Mouse (Mus musculus) embryonic facial prominence, embryonic 14.5 days (tissue): Measurements from ENCODE around the gene Insr. TPM values are rescaled to one million over a fixed set of nuclear protein-coding genes. Genes with fewer than 3 reads are reported as not detected.
"Not testable (repeated sequence)": the region's sequence is repeated elsewhere in the genome, so short reads cannot be mapped to it uniquely, and the experiment has no call there.

ENCODE experiments used
- ATAC-seq: fragments of 200-750 bp; cut with Nextera tagmentation; 2 replicates; pipeline ENCODE4 v1.8.0; 2017; ENCODE audit warnings: low read depth, moderate number of reproducible peaks, moderate TSS enrichment
- DNase-seq: peaks from one replicate; pipeline ENCODE4 v3.0.0-alpha.2; 2015; ENCODE audit warnings: low spot score
- H3K27ac ChIP-seq: fragments of 300-500 bp; sonication (generic); replicated peaks from 2 replicates; pipeline ENCODE4 v1.5.1; 2014; ENCODE audit warnings: low read depth, mild to moderate bottlenecking, low read length, moderate library complexity
- H3K27me3 ChIP-seq: fragments of 300-500 bp; sonication (generic); replicated peaks from 2 replicates; pipeline ENCODE4 v1.6.1; 2014; ENCODE audit warnings: low read length; ENCODE audit not compliant: control insufficient read depth, insufficient read depth
- H3K36me3 ChIP-seq: fragments of 300-500 bp; sonication (generic); 2 replicates; pipeline ENCODE4 v1.6.1; 2014; ENCODE audit warnings: low read length, mixed read lengths; ENCODE audit not compliant: control insufficient read depth, insufficient read depth
- H3K4me1 ChIP-seq: fragments of 300-500 bp; sonication (generic); 2 replicates; pipeline ENCODE4 v1.6.1; 2014; ENCODE audit warnings: antibody characterized with exemption, low read length; ENCODE audit not compliant: control insufficient read depth, insufficient read depth
- H3K4me2 ChIP-seq: fragments of 300-500 bp; sonication (generic); 2 replicates; pipeline ENCODE4 v1.6.1; 2014; ENCODE audit warnings: low read depth, mild to moderate bottlenecking, low read length, moderate library complexity, mixed read lengths
- H3K4me3 ChIP-seq: fragments of 300-500 bp; sonication (generic); 2 replicates; pipeline ENCODE4 v1.5.1; 2014; ENCODE audit warnings: low read depth, mild to moderate bottlenecking, low read length
- H3K9ac ChIP-seq: fragments of 300-500 bp; sonication (generic); 2 replicates; pipeline ENCODE4 v1.6.1; 2014; ENCODE audit warnings: low read depth, mild to moderate bottlenecking, low read length, moderate library complexity, mixed read lengths
- H3K9me3 ChIP-seq: fragments of 300-500 bp; sonication (generic); 2 replicates; pipeline ENCODE4 v1.6.1; 2016; ENCODE audit warnings: low read length; ENCODE audit not compliant: control insufficient read depth
- WGBS: fragments of 180-500 bp; shearing (Covaris S2); extraction: QIAGEN DNeasy Blood & Tissue Kit; methylation state at CpG from one replicate; pipeline ENCODE4 v1.1.7; 2014; 5-methylcytosine and 5-hydroxymethylcytosine counted together
- microRNA-seq: library from miRNA; unstranded; fragments of <30 nt; microRNA quantifications from one replicate; pipeline ENCODE4, GENCODE M21; 2016; ENCODE audit warnings: borderline number of aligned reads
- polyA plus RNA-seq: library from polyadenylated mRNA; unstranded; fragments of >200 nt; fragmentation: Nextera tagmentation; extraction: Ambion mirVana; gene quantifications from 2 replicates; pipeline ENCODE4 v1.2.1, GENCODE M21; 2014

Gene Insr
- polyA plus RNA-seq, 1 experiment from 2014 or later = 30.3 TPM

DNA sequence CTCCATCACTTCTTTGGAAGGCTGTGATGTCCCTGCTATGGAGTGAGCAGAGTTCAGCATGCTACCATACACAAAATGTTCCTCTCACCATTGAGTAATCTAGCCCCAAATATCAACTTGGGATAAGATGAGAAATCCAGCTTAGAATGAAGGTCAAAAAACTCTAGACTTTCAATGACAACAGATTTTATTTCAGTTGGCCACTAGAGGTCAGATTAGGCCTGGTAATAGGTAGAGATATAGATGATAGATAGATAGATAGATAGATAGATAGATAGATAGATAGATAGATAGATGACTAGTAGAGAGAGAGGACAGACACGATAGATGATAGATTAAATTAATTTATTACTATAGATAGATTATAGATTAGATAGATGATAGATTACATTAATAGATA, 99.5 kb downstream of the Insr start:
- Histone ChIP-seq H3K27me3 (no peaks in the 10 kb centered on the region), H3K4me3 (no peak overlapping the region), H3K9me3 (peaks cover 12% of the 10 kb centered on the region), H3K9ac (no peak overlapping the region), H3K4me1 (no peaks in the 10 kb centered on the region), H3K36me3 (peaks cover 49% of the 10 kb centered on the region), H3K27ac (no peak overlapping the region), H3K4me2 (no peak overlapping the region)
- 77% methylated on average over 1 of the region's 1 CpGs for WGBS
- no peak for ATAC-seq
- peak; percentile 4 for DNase-seq

DNA sequence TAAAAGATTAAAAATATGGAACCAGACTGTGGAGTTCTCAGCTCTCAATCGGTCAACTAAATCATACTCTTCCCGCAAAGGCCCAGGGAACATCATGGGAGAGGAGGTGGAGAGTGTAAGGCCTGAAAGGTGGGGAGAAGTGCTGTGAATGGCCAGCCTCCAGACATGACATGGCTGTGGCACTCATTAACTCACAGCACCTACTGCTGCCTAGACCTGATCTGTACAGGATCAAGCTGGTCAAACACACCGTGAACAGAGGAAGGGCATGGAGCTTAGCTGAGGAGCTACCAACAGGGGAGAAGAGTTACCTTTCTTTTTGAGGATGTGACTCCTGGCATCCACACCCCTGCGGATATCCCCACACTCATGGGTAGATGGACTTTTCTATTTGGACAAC, 102.0 kb downstream of the Insr start:
- Histone ChIP-seq H3K4me3 (no peak overlapping the region), H3K9ac (no peak overlapping the region), H3K4me1 (no peaks in the 10 kb centered on the region), H3K4me2 (no peak overlapping the region), H3K27ac (no peak overlapping the region), H3K36me3 (peaks cover 57% of the 10 kb centered on the region), H3K9me3 (peaks cover 12% of the 10 kb centered on the region), H3K27me3 (no peaks in the 10 kb centered on the region)
- no peak for DNase-seq
- ATAC-seq = no peak
- 92% methylated on average over 4 of the region's 4 CpGs for WGBS

DNA sequence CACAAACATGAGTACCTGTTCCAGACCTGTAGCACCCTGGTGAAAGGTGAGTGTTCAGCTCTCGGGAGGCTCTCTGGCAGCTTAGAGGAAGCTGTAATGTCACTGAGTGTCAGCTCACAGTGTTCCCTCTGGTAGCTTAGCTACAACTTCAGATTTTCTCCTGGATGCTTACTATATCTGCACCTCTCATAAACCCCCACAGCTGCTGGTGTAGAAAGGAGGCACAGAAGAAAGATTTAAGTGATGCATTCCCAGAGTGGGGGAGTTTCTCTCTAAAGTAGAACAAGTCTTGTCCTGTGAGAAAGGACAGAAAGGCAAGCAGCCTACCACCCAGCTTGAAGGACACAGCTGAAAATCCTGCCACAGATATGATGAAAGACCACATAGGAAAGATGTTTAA, 107.2 kb downstream of the Insr start:
- WGBS = 78% methylated on average over 1 of the region's 1 CpGs
- no peaks in the 10 kb centered on the region for H3K4me1 ChIP-seq
- DNase-seq = no peak
- no peak overlapping the region for H3K9ac ChIP-seq
- H3K9me3 ChIP-seq = peaks cover 12% of the 10 kb centered on the region
- H3K4me2 ChIP-seq = no peak overlapping the region
- peaks cover 81% of the 10 kb centered on the region for H3K36me3 ChIP-seq
- H3K27ac ChIP-seq = no peak overlapping the region
- H3K27me3 ChIP-seq = no peaks in the 10 kb centered on the region
- H3K4me3 ChIP-seq = no peak overlapping the region
- no peak for ATAC-seq

DNA sequence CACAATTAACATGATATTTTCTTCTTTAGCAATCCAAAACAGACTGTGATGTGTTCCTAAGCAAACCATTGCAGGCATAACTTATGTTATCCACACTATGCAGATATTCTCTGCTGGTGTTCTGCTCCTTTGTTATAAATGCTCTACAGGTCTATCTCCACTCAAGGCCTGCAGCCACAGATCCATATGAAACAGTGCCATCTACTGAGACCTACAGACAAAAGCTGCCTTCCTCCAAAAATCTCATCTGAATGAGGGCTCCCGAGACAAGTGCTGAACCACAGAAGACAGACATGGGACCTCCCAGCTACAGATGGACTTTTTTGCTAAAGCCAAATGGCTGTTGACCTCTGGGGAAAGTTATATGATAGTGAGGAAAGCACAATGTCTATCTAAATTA, 132.9 kb downstream of the Insr start:
- H3K4me2 ChIP-seq = no peak overlapping the region
- H3K9me3 ChIP-seq = no peaks in the 10 kb centered on the region
- no peak overlapping the region for H3K4me3 ChIP-seq
- WGBS = 74% methylated on average over 1 of the region's 1 CpGs
- H3K9ac ChIP-seq = no peak overlapping the region
- H3K27me3 ChIP-seq = no peaks in the 10 kb centered on the region
- H3K36me3 ChIP-seq = no peaks in the 10 kb centered on the region
- H3K27ac ChIP-seq = no peak overlapping the region
- H3K4me1 ChIP-seq = no peaks in the 10 kb centered on the region
- peak; percentile 3 for DNase-seq
- ATAC-seq = no peak

DNA sequence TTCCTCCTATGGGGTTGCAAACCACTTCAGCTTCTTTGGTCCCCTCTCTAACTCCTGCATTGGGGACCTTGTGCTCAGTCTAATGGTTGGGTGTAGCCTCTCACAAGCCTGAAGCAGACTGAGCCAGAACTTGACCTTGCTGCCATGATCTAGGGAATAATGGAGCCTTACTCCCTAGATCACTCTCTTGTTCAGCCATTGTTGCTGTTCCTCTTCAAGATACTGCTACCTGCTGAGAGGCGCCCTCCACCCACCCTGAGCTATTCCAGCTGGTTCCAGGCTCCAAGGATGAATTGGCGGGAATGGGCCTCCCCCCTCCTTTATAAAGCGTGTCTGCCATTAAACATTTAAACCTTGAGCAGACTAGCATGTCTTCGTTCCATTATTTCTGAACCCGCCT, 179.0 kb downstream of the Insr start:
- not testable (repeated sequence) for H3K4me1 ChIP-seq, H3K9ac ChIP-seq
- 82% methylated on average over 5 of the region's 5 CpGs for WGBS

More for the DNA sequence above, 179.0 kb downstream of the Insr start:
- not testable (repeated sequence) for H3K4me2 ChIP-seq, ATAC-seq, H3K27me3 ChIP-seq, H3K27ac ChIP-seq, H3K9me3 ChIP-seq, H3K36me3 ChIP-seq, H3K4me3 ChIP-seq, DNase-seq

Small RNAs within 50 kb of the gene (microRNA-seq; reads per million reads assigned to microRNA genes)
- gene Gm25775 = not detected

Other genes starting within 250 kb of the Insr start
- gene A430078G23Rik, start 73.8 kb upstream of the Insr start, polyA plus RNA-seq = 0.21 TPM in 1 of 2 replicates, not detected in the other
- gene Arhgef18, start 113.4 kb upstream of the Insr start, polyA plus RNA-seq = 8.7 and 9.3 TPM in 2 replicates
- gene Pex11g, start 188.1 kb upstream of the Insr start, polyA plus RNA-seq = 3.4 and 4.5 TPM in 2 replicates
- gene Tex45, start 191.2 kb upstream of the Insr start, polyA plus RNA-seq = 0.18 TPM in 1 of 2 replicates, not detected in the other
- 22.6 and 25.1 TPM in 2 replicates for gene Zfp358, start 213.5 kb upstream of the Insr start, polyA plus RNA-seq
- gene Mcoln1, start 220.8 kb upstream of the Insr start, polyA plus RNA-seq = 36.5 and 40.1 TPM in 2 replicates
- gene Pnpla6, start 235.8 kb upstream of the Insr start, polyA plus RNA-seq = 18.2 and 22.0 TPM in 2 replicates